Mouse (Mus musculus): ENCODE data around the gene Fn1.

DNA sequence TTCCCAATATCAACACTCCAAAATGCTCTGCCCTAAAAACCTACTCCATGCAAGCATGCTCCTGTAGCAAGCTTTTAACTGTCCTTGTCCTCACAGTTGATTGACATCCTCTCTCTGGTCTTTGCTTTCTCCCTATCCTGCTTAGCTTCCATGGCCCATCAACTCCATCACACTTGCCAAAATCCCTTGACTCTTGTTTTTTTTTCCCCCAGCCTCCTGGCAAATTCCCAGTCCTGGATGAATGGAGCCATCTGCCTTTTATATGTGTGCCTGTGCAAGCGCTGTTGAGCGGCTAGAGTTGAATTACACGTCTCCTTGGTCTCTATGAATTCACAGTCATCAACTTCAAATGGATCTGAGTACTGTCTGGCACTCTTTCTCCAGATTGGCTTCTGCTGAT lies 112.6 kb downstream of the Fn1 start:
- TF ChIP-seq CTCF (IDR thresholded peaks at IDR 0.05; ENCODE audit: borderline replicate concordance, insufficient read depth, low read length) (no peak), POLR2A (IDR thresholded peaks at IDR 0.05; ENCODE audit: low read depth, low read length) (no peak)
